Mouse (Mus musculus) cerebellum, adult 9-11 months (tissue): Measurements from ENCODE around the gene Ddx27.
A peak's percentile ranks its signal among the peaks of the same experiment; 100 is the strongest.

ENCODE experiments used
- DNase-seq: peaks from one replicate; pipeline ENCODE4 v3.0.0; 2022

Gene Ddx27

GRCm38 (mm10) chr2:167014702-167015381, at the start of gene Ddx27:
Gene Ddx27, plus strand, starts transcription at chr2:167015193.
- DNase-seq, result peak; percentile 89

GRCm38 (mm10) chr2:166973153-166973552, 41.8 kb upstream of the Ddx27 start:
- no peak for DNase-seq

DNA sequence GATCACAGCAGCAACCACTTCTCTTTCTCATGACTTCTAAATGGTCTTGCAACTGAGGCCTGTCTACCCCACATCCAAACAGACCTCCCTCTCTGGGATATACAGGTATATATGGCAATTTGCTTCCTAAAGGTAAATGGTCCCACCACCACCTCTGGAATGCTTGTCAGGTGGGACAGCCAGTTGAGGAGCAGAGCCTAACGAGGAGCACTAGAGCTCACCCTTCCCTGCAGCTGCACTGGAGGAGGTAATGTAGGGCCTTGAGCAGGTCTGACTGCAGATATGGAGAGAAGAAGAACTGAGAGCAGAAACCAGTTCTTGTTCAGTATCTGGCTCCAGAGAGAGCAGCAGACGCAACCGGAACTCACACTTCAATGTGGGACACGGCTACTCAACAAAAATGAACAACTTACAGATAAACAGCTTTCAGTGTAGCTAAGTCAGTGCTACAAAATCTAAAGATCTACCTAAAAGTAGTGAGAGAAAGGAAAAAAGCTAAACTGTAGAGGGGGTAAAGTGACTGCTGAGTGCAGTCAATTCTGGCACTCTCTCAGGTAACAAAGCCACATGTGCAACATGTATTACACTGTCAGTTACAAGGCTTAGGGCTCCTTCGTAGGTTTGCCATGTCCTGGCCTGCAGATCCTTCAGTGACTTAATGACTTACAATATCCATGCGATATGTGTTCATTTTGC, 40.7 kb upstream of the Ddx27 start:
- DNase-seq, result no peak

DNA sequence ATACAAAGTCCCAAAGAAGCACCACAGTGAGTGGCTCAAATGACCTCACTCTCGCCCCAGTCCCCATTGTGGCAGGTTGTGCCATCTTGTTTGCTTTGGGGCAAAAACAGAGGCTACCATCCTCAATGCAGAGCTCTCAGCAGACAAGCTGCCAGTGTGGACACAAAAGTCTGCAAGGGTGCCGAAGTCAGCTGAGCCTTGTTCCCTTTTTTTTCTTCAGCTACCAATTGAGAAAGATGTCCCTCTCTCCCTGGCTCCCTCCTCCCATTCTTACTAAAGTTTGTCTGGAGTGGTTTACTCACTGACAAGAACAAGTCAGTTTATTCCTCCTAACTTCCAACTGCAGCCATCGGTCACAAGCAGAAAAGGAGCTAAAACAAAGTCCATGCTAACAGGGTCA, 38.6 kb upstream of the Ddx27 start:
- DNase-seq, result no peak

- no peak for DNase-seq
These were observed 37.5 kb upstream of the Ddx27 start for GRCm38 (mm10) chr2:166977490-166977889.

- DNase-seq, result no peak
These were observed 34.8 kb upstream of the Ddx27 start for GRCm38 (mm10) chr2:166980161-166980560.

DNA sequence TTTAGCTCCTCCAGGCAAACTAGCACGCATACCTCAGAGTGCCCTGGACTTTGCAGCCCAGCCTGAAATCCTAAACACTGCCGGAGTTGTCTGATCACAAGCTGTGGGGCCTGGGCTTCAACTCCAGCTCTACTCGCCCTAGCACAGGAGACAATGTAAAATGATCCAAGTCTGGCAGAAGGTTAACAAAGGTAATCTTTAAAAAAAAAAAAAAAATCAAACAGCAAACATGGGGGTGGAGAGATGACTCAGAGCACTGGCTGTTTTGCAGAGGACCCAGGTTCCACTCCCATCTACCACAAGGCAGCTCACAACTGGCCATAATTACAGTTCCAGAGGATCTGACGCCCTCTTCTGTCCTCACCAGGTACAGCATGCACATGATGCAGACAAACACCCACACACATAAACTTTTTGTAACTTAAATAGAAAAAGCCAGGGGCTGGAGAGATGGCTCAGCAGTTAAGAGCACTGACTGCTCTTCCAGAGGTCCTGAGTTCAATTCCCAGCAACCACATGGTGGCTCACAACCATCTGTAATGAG, 31.6 kb upstream of the Ddx27 start:
- no peak for DNase-seq

DNA sequence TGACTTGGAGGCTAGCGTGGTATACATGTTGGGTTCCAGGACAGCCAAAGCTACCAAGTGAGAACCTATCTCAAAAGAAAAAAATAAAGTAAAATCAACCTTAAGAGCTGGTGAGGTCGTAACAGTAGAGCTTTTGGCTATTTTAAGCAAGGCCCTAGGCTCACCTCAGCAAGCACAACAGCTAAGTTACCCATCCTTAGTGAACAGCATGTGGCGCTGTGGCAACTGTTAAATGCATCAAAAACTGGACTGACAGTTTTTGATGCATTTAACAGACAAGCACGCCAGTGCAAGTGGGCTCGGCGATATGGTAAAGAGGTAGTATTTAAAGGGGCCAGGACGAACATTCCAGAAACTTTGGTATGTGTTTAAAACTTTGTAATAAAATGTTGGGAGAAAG, 24.1 kb upstream of the Ddx27 start:
- DNase-seq, result no peak

- no peak for DNase-seq
These were observed 23.0 kb upstream of the Ddx27 start for GRCm38 (mm10) chr2:166991945-166992344.

DNA sequence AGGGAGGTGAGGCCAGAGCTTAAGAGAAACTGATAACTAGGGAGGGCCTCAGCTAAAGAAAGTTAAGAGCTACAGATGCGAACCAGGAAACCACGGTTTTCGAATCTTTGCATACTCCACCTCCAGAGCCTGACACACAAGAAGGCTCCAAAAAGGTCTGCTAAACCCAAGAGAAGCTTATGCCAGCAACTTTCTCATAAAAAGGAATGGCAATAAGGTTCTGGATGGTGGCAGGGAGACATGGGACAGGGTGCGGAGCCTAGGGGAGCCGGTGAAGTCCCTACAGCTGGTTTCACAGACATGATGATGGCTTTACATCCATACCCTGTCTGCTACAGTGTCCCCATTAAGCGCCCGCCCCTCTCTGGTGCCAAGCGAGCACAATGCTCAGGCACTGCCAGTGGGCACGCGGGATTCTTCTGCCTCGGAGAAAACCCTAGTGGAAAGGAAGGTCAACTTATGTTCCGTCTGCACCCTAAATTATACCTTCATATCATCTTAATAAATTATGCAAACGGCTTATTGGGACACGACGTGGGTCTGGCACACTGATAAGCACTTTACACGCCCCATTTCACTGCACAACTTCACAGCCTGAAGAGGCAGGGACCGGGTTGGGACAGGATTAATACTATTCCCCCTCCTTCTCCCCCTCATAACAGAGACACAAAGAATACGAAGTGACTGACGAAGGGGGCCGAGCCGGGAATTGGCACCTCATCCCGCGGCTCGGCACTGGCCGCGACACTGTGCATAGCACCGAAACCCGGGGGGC, 19.8 kb upstream of the Ddx27 start:
- DNase-seq, result peak; percentile 55

DNA sequence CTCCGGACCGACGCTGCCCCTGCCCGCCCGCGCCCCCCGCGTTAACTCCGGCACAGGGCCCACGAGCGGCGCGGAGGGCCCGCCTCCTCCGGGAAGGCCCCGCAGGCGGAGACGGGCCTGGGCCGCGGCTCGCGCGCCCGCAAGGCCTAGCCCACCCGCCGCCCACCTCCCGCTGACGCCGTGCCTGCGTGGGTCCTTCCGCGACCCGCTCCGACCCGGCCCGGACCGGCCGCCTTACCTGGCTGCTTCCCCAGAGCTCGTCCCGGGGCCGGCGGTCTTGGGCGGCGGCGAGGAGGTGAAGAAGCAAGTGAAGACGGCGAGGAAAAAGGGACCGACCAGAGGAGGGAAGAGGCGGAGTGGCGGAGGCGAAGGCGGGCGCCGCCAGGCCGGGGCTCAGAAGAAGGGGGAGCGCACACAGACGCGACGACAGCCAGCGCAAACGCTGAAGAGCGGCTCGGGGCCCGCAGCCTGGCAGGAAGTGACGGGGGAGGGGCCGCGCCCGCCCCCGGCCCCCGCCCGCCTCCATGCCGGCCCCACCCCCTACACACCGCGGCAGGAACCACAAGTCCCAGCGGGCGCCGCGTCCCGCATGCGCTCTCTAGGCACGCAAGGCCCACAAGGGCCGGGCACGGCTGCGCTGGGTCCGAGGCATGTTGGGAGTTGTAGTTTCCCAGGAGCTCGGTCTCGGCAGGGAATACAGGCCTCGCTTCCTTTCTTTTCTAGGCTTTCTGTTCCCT, 19.0 kb upstream of the Ddx27 start, which contains the start of gene Stau1:
TSS of gene Stau1 (minus strand) at position 504 of the 737 bp plus-strand sequence.
- DNase-seq, result peak; percentile 96

DNA sequence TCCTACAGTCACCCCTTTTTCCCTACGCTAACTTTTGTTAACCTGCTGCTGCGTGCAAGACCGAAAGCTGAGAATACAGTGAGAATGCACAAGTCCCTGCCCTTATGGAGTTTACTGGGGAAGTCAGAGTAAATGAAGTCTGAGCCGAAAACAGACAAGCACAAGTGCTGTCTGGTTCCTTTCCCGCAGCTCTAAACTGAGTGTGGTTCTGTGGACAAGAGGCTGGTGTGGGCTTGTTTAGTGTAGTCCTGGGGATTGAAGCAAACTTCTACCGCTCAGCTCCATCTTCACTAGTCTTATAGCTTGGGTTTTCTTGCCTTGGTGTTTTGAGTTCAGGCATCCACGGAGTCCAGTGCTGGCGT, 18.5 kb upstream of the Ddx27 start:
- no peak for DNase-seq

GRCm38 (mm10) chr2:167001486-167001885, 13.5 kb upstream of the Ddx27 start:
- DNase-seq, result no peak

GRCm38 (mm10) chr2:167004099-167004854, 10.7 kb upstream of the Ddx27 start:
- DNase-seq, result peak; percentile 76

GRCm38 (mm10) chr2:167006355-167006754, 8.6 kb upstream of the Ddx27 start:
- no peak for DNase-seq

- peak; percentile 79 for DNase-seq
These were observed 7.9 kb upstream of the Ddx27 start for GRCm38 (mm10) chr2:167007001-167007491.

GRCm38 (mm10) chr2:167007565-167007964, 7.4 kb upstream of the Ddx27 start:
- peak; percentile 58 for DNase-seq

DNA sequence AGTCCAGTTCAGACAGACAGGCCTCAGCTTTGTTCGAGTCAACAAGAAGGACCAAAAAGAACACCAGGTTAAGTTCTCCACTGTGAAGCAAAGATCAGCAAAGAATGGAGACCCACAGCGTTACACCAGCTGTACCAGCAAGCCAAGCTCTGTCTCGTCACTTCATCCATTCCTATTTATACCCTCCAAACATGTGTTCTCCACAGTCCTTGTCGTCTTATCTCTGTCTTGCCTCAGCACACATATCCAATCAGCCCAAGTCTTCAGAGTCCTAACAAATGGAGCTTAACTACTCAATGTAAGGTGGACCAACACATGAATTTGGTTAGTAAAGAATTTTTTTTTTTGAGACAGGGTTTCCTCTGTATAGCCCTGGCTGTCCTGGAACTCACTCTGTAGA, 5.5 kb upstream of the Ddx27 start:
- DNase-seq, result no peak

GRCm38 (mm10) chr2:167010546-167010945, 4.4 kb upstream of the Ddx27 start:
- no peak for DNase-seq

DNA sequence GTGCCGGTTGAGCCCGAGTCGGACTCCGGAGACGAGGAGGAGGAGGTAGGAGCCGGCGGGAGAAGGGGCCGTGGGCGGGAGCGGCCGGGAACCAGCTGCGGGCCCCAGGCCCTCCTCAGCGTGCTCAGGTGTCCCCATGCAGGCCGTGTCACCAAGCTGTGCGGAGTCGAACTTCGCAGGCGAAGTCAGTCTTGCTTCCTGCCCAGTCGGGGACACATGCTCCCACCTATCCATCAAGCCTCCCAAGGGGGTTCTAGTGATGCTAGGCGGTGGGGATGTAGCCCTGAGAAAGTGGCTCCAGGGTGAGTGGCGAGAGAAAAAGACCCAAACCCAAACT, 357 bp downstream of the Ddx27 start:
- DNase-seq, result no peak

- DNase-seq, result no peak
These were observed 4.4 kb downstream of the Ddx27 start for GRCm38 (mm10) chr2:167019396-167019795.

- no peak for DNase-seq
These were observed 13.6 kb downstream of the Ddx27 start for GRCm38 (mm10) chr2:167028553-167028952.
